Mouse (Mus musculus): ENCODE measurements around the gene Nmt1.

GRCm38 (mm10) chr11:103117591-103118009 lies 89.6 kb downstream of the Nmt1 start:
- TF ChIP-seq POLR2A (IDR thresholded peaks at IDR 0.05; ENCODE audit: borderline replicate concordance, insufficient read depth, low read length) = peak; percentile 35; the same call in 1 of the 2 replicates
- TF ChIP-seq CTCF (IDR thresholded peaks at IDR 0.05; ENCODE audit: borderline replicate concordance, insufficient read depth, low read depth, low read length) = no peak

Data from cerebellum, adult 2 months (tissue).